Mouse (Mus musculus): Measurements from ENCODE around the gene Ccdc190. TPM values are rescaled to one million over a fixed set of nuclear protein-coding genes. Genes with fewer than 3 reads are reported as not detected.

Ccdc190 gene
- polyA plus RNA-seq, 1 experiment from 2014 or later, result 1.5 TPM

DNA sequence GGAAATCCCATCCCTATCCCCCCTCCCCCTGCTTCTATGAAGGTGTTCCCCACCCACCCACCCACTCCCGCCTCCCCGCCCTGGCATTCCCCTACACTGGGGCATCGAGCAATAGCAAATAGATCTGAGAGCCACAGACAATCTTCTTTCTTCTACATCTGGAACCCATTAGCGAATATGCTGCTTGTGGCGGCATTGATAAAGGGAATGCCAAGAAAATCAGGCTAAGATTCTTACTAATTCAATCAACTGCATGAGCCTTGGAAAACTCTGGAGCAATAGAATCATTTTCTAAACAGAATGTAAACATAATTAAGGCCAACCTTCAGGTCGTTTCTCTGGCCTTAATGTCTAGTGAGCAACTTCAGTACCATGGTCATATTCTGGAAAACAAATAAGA is 16.9 kb upstream of the Ccdc190 start:
- Histone ChIP-seq H3K27me3 (no peaks in the 10 kb centered on the region), H3K9me3 (no peaks in the 10 kb centered on the region), H3K36me3 (no peaks in the 10 kb centered on the region), H3K4me1 (replicated peaks) (peaks cover 3% of the 10 kb centered on the region), H3K4me2 (no peak overlapping the region), H3K27ac (no peak overlapping the region), H3K9ac (no peak overlapping the region), H3K4me3 (no peak overlapping the region)
- 92% methylated on average over 6 of the region's 6 CpGs for WGBS
- ATAC-seq (ENCODE audit: low FRiP score), result no peak

DNA sequence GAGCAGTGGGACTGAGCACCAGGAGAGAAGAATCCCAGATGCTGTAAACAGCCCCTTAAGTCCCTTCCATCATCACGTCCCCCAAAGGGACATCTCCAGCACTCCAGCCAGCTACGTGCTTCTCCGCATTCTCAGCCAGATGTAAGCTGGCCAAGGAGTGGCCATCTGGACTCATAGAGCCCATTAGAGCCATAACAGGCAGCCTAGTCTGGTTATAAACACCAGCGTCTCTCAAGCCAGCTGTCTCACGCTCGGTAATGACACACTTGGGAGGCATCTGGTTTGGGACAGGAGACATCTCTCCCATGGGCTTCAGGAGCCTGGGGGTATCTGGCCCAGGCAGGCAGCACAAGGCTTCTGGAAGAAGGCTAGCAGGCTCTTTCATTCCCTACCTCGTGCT is 11.8 kb upstream of the Ccdc190 start:
- peaks cover 11% of the 10 kb centered on the region for H3K4me1 ChIP-seq (replicated peaks)
- WGBS, result 49% methylated on average over 7 of the region's 7 CpGs
- peaks cover 7% of the 10 kb centered on the region; the same call in 1 of the 2 replicates for H3K27me3 ChIP-seq
- peak; percentile 37 for ATAC-seq (ENCODE audit: low FRiP score)
- H3K36me3 ChIP-seq, result no peaks in the 10 kb centered on the region
- no peak overlapping the region for H3K4me2 ChIP-seq
- H3K9me3 ChIP-seq, result no peaks in the 10 kb centered on the region
- H3K27ac ChIP-seq, result peak overlapping the region; percentile 31; the same call in 1 of the 2 replicates
- no peak overlapping the region for H3K4me3 ChIP-seq
- no peak overlapping the region for H3K9ac ChIP-seq

DNA sequence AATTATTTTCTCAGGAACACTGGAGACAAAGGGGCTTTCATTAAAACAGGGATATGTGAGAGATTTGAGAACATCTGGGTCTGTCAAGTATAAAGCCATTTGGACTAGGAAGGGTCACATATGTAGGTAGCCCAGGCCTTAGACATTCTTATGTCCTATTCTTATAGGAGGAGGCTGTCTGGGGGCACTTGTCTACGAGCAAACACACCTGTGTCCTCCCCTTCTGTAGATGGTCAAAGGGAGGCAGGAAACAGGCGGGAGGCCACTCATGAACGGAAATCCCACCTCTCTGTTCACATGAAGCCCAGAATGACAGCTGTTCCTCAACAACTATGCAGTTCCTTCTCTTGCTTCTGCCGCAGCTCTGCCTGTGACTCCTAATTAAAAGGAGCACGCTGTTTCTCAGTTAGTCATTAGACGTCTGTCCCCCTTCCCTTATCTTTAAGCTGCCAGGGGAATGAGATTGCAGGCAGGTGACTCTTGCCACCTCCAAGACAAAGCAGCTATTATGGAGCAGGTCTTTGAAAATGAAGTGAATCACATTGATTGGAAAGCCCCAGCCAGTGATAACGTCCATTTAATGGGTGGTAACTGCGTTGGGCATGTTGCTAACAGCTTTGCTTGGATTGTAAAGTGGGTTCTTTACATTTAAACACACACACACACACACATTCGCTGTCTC is 11.2 kb upstream of the Ccdc190 start:
- 70% methylated on average over 9 of the region's 9 CpGs for WGBS
- Histone ChIP-seq H3K27me3 (peaks cover 7% of the 10 kb centered on the region; the same call in 1 of the 2 replicates), H3K4me1 (replicated peaks) (peaks cover 11% of the 10 kb centered on the region), H3K36me3 (no peaks in the 10 kb centered on the region), H3K4me2 (no peak overlapping the region), H3K9me3 (no peaks in the 10 kb centered on the region), H3K4me3 (no peak overlapping the region), H3K9ac (no peak overlapping the region), H3K27ac (peak overlapping the region; percentile 31; the same call in 1 of the 2 replicates)
- no peak for ATAC-seq (ENCODE audit: low FRiP score)

DNA sequence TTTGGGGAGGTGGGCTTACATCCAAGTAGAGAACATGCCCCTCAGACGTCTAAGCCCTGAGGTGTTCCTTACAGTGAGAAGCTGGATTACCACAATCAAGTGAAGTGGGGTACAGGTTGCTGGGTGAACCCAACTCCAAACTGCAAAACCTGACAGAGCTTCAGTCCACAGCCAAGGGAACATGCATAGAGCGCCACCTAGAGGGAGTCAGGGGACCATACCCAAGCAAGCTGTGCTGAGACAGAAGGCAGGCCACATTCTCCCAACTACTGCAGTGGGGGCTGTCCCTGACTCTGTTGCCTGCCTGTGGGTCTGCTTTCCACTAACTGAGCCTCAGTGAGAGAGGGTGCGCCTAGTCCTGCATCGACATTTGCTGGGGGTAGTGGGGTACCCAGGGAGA is 10.4 kb upstream of the Ccdc190 start:
- Histone ChIP-seq H3K27me3 (peaks cover 7% of the 10 kb centered on the region; the same call in 1 of the 2 replicates), H3K4me3 (no peak overlapping the region)

DNA sequence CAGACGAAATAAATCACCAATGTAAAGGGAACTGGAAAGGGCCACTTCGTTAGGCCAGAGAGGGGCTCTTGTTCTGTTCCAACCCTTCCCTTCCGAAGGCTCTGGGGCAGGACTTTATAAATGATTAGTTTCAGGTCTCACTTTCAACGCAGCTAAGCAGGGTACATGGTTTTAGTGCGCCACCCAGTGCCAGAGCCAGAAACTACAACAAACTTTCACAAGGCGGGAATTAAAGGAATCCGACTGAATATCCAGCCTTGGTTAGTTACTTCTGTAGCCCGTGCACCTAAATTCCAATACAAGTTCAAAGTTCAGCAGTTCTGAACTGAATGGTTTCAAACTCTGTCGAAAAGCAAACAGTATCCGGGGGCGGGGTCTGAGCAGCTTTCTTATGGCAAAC is 9.2 kb upstream of the Ccdc190 start:
- no peak overlapping the region for H3K27ac ChIP-seq
- 5% methylated on average over 11 of the region's 11 CpGs for WGBS
- no peak overlapping the region for H3K4me2 ChIP-seq

More for the DNA sequence above, 10.4 kb upstream of the Ccdc190 start:
- 34% methylated on average over 4 of the region's 4 CpGs for WGBS
- peaks cover 11% of the 10 kb centered on the region for H3K4me1 ChIP-seq (replicated peaks)
- no peaks in the 10 kb centered on the region for H3K9me3 ChIP-seq
- ATAC-seq (ENCODE audit: low FRiP score), result peak; percentile 49
- H3K27ac ChIP-seq, result no peak overlapping the region
- H3K9ac ChIP-seq, result no peak overlapping the region
- H3K36me3 ChIP-seq, result no peaks in the 10 kb centered on the region
- no peak overlapping the region for H3K4me2 ChIP-seq

DNA sequence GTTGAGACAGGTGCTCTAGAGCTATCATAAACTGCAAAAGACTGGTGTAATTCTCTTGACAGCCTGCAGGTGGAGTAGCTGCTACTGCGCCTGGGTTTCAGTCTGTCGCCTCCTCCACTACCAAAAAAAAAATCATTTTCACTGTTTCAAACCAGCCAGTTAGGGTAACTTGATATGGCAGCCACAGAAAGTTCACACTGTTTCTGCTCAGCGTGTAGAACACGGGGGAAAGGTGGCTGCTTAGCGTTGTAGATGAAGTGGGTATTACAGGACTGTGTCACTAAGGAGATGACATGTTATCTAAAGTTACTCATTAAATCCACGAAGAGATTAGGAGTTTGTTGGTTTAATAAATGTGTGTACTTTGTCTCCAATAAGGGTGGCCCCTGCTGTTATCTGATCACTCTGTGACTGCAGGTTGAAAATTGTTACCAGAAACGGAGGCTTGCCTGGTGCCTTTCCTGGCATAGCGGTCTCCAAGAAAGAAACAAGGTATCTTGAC is 6.7 kb upstream of the Ccdc190 start:
- H3K9me3 ChIP-seq, result no peaks in the 10 kb centered on the region
- peaks cover 7% of the 10 kb centered on the region; the same call in 1 of the 2 replicates for H3K27me3 ChIP-seq
- no peak for ATAC-seq (ENCODE audit: low FRiP score)
- H3K4me1 ChIP-seq (replicated peaks), result peaks cover 6% of the 10 kb centered on the region
- WGBS, result 47% methylated on average over 8 of the region's 8 CpGs
- H3K36me3 ChIP-seq, result no peaks in the 10 kb centered on the region
- no peak overlapping the region for H3K27ac ChIP-seq
- H3K4me3 ChIP-seq, result no peak overlapping the region
- H3K4me2 ChIP-seq, result no peak overlapping the region
- H3K9ac ChIP-seq, result no peak overlapping the region

More for the DNA sequence above, 9.2 kb upstream of the Ccdc190 start:
- H3K27me3 ChIP-seq, result peaks cover 7% of the 10 kb centered on the region; the same call in 1 of the 2 replicates
- H3K36me3 ChIP-seq, result no peaks in the 10 kb centered on the region
- no peak overlapping the region for H3K4me3 ChIP-seq
- peak; percentile 65; the same call in 1 of the 2 replicates for ATAC-seq (ENCODE audit: low FRiP score)
- peaks cover 11% of the 10 kb centered on the region for H3K4me1 ChIP-seq (replicated peaks)
- no peaks in the 10 kb centered on the region for H3K9me3 ChIP-seq
- no peak overlapping the region for H3K9ac ChIP-seq

DNA sequence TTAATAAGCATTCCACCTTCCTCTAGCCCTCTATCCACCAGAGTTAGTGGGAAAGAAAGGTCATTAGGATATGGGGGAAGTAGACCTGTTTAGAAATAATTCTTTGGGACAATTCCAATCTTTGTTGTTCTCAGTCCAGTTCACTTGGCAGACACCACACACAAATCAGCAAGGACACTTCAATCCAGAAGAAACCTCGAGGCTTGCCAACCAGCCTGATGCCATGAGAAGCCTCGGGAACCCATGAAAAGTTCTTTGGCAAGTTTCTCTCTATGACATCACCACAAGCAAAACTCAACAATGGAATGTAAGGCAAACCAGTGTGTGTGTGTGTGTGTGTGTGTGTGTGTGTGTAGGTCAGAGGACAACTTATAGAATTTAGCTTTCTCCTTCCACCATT is 3.9 kb upstream of the Ccdc190 start:
- 91% methylated on average over 2 of the region's 2 CpGs for WGBS
- H3K4me1 ChIP-seq (replicated peaks), result peaks cover 6% of the 10 kb centered on the region; the same call in 1 of the 2 replicates
- peaks cover 7% of the 10 kb centered on the region; the same call in 1 of the 2 replicates for H3K27me3 ChIP-seq

DNA sequence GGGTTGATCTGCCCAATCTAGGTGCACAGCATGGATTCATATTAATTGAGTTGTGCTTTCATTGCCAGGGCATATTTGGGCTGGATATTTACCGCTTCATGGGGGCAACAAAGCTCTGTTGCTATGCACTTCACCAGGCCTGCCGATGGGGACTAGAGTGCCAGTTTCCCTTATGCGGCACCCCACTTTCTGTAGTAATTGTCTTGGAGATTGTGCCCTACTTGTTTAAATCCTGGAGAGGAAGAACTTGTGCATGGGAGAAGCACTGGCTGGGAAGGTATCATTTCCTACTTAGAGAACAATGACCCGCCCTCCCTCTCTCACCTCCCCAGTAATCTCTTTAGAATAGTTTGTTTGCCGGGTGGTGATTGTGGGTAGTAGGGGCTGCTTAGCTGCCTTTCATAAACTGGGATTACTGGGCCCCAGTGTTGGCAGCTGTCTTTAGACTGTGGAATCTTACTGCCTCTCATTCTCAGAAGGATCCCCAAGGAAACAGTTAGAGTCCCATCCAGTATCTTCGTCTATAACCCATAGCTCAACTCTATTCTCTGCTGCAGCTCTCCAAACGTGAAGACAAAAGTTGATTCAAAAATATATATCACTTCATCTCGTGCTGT is 587 bp upstream of the Ccdc190 start:
- ATAC-seq (ENCODE audit: low FRiP score), result peak; percentile 66; the same call in 1 of the 2 replicates
- 49% methylated on average over 8 of the region's 8 CpGs for WGBS
- no peak overlapping the region for H3K9ac ChIP-seq
- H3K36me3 ChIP-seq, result no peaks in the 10 kb centered on the region
- H3K4me3 ChIP-seq, result no peak overlapping the region
- H3K4me1 ChIP-seq (replicated peaks), result peaks cover 11% of the 10 kb centered on the region
- H3K4me2 ChIP-seq, result peak overlapping the region; percentile 34; the same call in 1 of the 2 replicates
- peak overlapping the region; percentile 71 for H3K27ac ChIP-seq
- no peaks in the 10 kb centered on the region for H3K9me3 ChIP-seq
- H3K27me3 ChIP-seq, result no peaks in the 10 kb centered on the region

More for the DNA sequence above, 3.9 kb upstream of the Ccdc190 start:
- Histone ChIP-seq H3K4me3 (no peak overlapping the region), H3K4me2 (no peak overlapping the region), H3K36me3 (no peaks in the 10 kb centered on the region), H3K27ac (no peak overlapping the region), H3K9me3 (no peaks in the 10 kb centered on the region), H3K9ac (no peak overlapping the region)
- ATAC-seq (ENCODE audit: low FRiP score), result no peak

DNA sequence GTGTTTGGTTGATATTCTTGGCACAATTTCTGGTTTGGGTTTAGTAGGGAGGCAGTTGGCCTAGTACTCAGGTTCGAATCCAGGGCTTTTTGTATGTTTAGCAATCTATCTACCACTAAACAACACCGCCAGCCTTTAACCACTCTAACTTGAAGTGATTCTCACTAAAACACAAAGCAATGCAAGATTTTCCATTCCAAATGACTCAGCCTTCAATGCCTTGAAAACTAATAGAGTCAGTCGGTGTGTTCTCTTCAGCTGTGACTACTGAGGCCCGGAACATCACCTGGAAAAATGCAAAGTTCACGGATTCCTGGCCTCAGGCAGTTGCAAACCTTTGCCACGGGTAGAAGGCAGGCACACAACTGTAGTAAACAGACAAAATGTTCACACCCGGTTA is 3.2 kb downstream of the Ccdc190 start:
- Histone ChIP-seq H3K27me3 (no peaks in the 10 kb centered on the region), H3K27ac (no peak overlapping the region), H3K4me1 (replicated peaks) (peaks cover 18% of the 10 kb centered on the region), H3K4me3 (no peak overlapping the region), H3K36me3 (no peaks in the 10 kb centered on the region), H3K9ac (no peak overlapping the region), H3K9me3 (no peaks in the 10 kb centered on the region), H3K4me2 (no peak overlapping the region)
- WGBS, result 84% methylated on average over 7 of the region's 7 CpGs
- no peak for ATAC-seq (ENCODE audit: low FRiP score)

DNA sequence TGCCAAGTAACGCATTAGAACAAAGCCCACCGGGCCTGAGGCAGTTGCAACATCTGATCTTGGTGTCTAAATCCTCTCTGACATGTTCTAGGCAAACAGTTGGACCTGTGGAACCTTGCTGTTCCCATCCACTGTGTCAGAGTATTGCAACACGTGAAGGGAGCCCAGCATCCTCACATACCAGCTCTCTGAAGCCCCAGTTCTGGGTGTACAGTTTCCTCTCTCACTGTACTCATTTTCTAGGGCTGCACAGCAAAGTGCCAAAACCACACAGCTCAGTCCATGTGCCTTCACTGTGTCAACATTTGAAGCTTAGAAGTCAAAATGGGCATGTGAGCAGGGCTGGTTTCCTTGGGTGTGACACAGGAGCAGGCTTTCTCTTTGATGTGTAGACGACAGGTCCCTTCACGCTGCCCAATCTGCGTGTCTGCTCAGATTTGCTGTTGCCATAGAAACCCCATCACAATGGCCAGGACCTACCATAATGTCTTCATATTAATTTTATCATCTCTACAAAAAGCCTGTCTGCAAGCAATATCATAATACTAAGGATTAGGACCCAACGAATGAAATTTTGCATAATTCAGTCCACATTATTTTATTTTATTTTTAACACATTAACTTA is 3.8 kb downstream of the Ccdc190 start:
- Histone ChIP-seq H3K4me2 (no peak overlapping the region), H3K4me1 (replicated peaks) (peaks cover 18% of the 10 kb centered on the region), H3K36me3 (no peaks in the 10 kb centered on the region), H3K9me3 (no peaks in the 10 kb centered on the region), H3K27me3 (no peaks in the 10 kb centered on the region), H3K27ac (0 out of 2 replicates have a peak overlapping the region, but pooled peaks have one; percentile 30), H3K4me3 (no peak overlapping the region), H3K9ac (no peak overlapping the region)
- no peak for ATAC-seq (ENCODE audit: low FRiP score)
- WGBS, result 61% methylated on average over 7 of the region's 7 CpGs

DNA sequence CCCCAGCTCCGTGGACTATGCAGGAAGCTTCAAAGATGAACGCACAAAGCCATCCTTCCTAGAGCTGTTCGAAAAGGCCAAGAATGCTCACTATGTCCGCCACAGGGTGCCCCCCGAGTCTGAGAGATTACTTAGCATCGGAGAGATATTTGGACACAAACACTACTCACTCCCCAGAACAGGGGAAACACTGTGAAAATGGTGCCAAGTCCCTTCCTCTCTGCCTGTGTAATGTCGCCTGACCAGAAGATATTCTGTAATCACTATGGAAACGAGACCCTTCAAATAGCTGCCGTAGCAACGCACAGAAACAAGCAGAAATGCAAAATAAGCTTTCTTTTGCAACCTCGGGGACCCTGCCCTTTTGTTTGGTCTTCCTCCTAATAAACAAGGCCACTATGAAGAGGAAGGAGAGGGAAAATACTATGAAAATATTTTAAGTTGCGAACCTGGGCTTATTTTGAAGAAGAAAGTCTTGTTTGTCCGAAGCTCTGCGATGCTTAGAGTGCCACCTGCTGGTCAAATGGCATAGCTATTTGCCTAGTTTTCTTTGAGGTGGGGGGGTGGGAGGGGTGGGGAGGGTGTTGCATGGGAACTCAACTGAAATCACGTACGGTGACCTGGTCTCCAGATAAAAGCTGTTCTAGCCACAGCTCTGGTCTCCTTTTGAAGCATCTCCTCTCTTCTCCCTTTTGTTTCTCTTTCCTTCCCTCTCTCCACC is 5.7 kb downstream of the Ccdc190 start:
- peaks cover 11% of the 10 kb centered on the region for H3K4me1 ChIP-seq (replicated peaks)
- 26% methylated on average over 16 of the region's 16 CpGs for WGBS
- peak overlapping the region; percentile 36; the same call in 1 of the 2 replicates for H3K9ac ChIP-seq

DNA sequence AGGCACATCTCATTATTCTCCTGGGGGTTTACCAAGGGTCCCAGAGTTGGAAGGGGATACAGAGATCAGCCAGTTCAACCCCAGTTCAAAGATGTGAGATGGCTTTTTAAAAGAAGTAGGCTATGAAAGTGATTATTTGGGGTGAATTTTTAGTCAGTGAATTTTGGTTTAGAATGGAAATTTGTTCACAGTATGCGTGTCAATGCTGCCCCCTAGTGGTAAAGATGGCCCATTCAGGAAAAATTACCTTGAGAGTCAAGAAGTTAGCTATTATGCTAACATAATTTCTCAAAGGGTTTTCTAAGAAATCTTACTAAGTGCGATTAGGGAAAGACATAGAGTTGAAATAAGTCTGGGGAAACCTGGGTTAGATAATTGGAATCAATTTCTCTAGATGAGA is 10.9 kb downstream of the Ccdc190 start:
- Histone ChIP-seq H3K4me3 (no peak overlapping the region), H3K9ac (no peak overlapping the region), H3K4me2 (no peak overlapping the region), H3K27me3 (no peaks in the 10 kb centered on the region), H3K36me3 (no peaks in the 10 kb centered on the region), H3K27ac (no peak overlapping the region), H3K4me1 (replicated peaks) (no peaks in the 10 kb centered on the region), H3K9me3 (no peaks in the 10 kb centered on the region)
- 8% methylated on average over 2 of the region's 2 CpGs for WGBS
- ATAC-seq (ENCODE audit: low FRiP score), result no peak

More for the DNA sequence above, 5.7 kb downstream of the Ccdc190 start:
- Histone ChIP-seq H3K36me3 (no peaks in the 10 kb centered on the region), H3K27ac (peak overlapping the region; percentile 82), H3K9me3 (no peaks in the 10 kb centered on the region), H3K4me3 (peak overlapping the region; percentile 27), H3K27me3 (no peaks in the 10 kb centered on the region), H3K4me2 (peak overlapping the region; percentile 50)
- ATAC-seq (ENCODE audit: low FRiP score), result peak; percentile 83
